Mouse (Mus musculus) embryonic facial prominence, embryonic 12.5 days (tissue): ENCODE data around the gene Dnajb4. TPM values are rescaled to one million over a fixed set of nuclear protein-coding genes. Genes with fewer than 3 reads are reported as not detected.
A peak's percentile ranks its signal among the peaks of the same experiment; 100 is the strongest.

Experiments used
- ATAC-seq: fragments of 200-750 bp; cut with Nextera tagmentation; 2 replicates; pipeline ENCODE4 v1.8.0; 2017; ENCODE audit not compliant: insufficient number of reproducible peaks, insufficient read depth, low FRiP score, low TSS enrichment
- H3K27ac ChIP-seq: fragments of 300-500 bp; sonication (generic); 2 replicates; pipeline ENCODE4 v1.5.1; 2016; ENCODE audit warnings: mild to moderate bottlenecking
- H3K27me3 ChIP-seq: fragments of 300-500 bp; sonication (generic); 2 replicates; pipeline ENCODE4 v1.6.1; 2016; ENCODE audit warnings: mild to moderate bottlenecking, moderate library complexity
- H3K36me3 ChIP-seq: fragments of 300-500 bp; sonication (generic); 2 replicates; pipeline ENCODE4 v1.6.1; 2016; ENCODE audit warnings: mild to moderate bottlenecking
- H3K4me1 ChIP-seq: fragments of 300-500 bp; sonication (generic); 2 replicates; pipeline ENCODE4 v1.6.1; 2016
- H3K4me2 ChIP-seq: fragments of 300-500 bp; sonication (generic); replicated peaks from 2 replicates; pipeline ENCODE4 v1.6.1; 2016; ENCODE audit warnings: mild to moderate bottlenecking, moderate library complexity
- H3K4me3 ChIP-seq: fragments of 300-500 bp; sonication (generic); 2 replicates; pipeline ENCODE4 v1.5.1; 2016; ENCODE audit warnings: mild to moderate bottlenecking
- H3K9ac ChIP-seq: fragments of 300-500 bp; sonication (generic); 2 replicates; pipeline ENCODE4 v1.6.1; 2016; ENCODE audit warnings: mild to moderate bottlenecking, moderate library complexity
- H3K9me3 ChIP-seq: fragments of 300-500 bp; sonication (generic); 2 replicates; pipeline ENCODE4 v1.6.1; 2016; ENCODE audit warnings: mild to moderate bottlenecking, moderate library complexity
- WGBS: fragments of 180-500 bp; shearing (Covaris S2); methylation state at CpG from one replicate; pipeline ENCODE4 v1.1.7; 2016; 5-methylcytosine and 5-hydroxymethylcytosine counted together
- polyA plus RNA-seq: library from polyadenylated mRNA; unstranded; fragments of >200 nt; fragmentation: Nextera tagmentation; extraction: Ambion mirVana; gene quantifications from 2 replicates; pipeline ENCODE4 v1.2.1, GENCODE M21; 2016

Dnajb4 gene
- polyA plus RNA-seq, 1 experiment from 2014 or later: 33.0 TPM

GRCm38 (mm10) chr3:152231333-152232100 lies 21.4 kb upstream of the Dnajb4 start:
- H3K27me3 ChIP-seq: no peaks in the 10 kb centered on the region
- no peaks in the 10 kb centered on the region for H3K9me3 ChIP-seq
- no peaks in the 10 kb centered on the region for H3K4me1 ChIP-seq
- 68% methylated on average over 6 of the region's 6 CpGs for WGBS
- no peak for ATAC-seq
- no peak overlapping the region for H3K4me3 ChIP-seq
- H3K36me3 ChIP-seq: peaks cover 59% of the 10 kb centered on the region
- no peak overlapping the region for H3K4me2 ChIP-seq
- H3K9ac ChIP-seq: no peak overlapping the region
- no peak overlapping the region for H3K27ac ChIP-seq

DNA sequence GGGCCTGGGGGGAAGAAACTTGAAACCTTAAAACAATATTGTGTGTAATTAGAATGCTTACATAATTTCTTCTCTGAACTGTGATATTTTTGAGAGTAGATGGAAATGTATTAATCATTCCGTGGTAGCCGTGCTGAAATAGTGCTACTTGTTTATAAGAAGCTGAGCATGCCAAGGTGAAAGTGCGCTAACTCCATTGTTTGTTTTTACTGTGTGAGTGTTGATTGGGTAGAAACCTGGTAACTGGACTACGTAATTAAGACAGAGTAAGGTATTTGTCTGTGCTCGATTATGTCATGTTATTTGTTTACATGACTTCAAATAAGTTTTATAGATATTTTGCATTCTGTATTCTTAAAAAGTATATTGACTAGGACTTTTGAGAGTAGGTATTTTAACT lies 19.2 kb upstream of the Dnajb4 start:
- peaks cover 73% of the 10 kb centered on the region for H3K36me3 ChIP-seq
- H3K27me3 ChIP-seq: no peaks in the 10 kb centered on the region
- H3K4me3 ChIP-seq: no peak overlapping the region
- no peaks in the 10 kb centered on the region for H3K9me3 ChIP-seq
- 88% methylated on average over 5 of the region's 5 CpGs for WGBS
- no peak overlapping the region for H3K9ac ChIP-seq
- ATAC-seq: no peak
- no peaks in the 10 kb centered on the region for H3K4me1 ChIP-seq
- no peak overlapping the region for H3K4me2 ChIP-seq
- H3K27ac ChIP-seq: no peak overlapping the region

GRCm38 (mm10) chr3:152228843-152229242 lies 18.7 kb upstream of the Dnajb4 start:
- WGBS: 93% methylated on average over 7 of the region's 7 CpGs
- H3K4me2 ChIP-seq: no peak overlapping the region
- no peak overlapping the region for H3K27ac ChIP-seq
- H3K36me3 ChIP-seq: peaks cover 75% of the 10 kb centered on the region
- H3K9me3 ChIP-seq: no peaks in the 10 kb centered on the region
- no peak overlapping the region for H3K9ac ChIP-seq
- no peaks in the 10 kb centered on the region for H3K27me3 ChIP-seq
- H3K4me1 ChIP-seq: no peaks in the 10 kb centered on the region
- no peak for ATAC-seq
- H3K4me3 ChIP-seq: no peak overlapping the region

DNA sequence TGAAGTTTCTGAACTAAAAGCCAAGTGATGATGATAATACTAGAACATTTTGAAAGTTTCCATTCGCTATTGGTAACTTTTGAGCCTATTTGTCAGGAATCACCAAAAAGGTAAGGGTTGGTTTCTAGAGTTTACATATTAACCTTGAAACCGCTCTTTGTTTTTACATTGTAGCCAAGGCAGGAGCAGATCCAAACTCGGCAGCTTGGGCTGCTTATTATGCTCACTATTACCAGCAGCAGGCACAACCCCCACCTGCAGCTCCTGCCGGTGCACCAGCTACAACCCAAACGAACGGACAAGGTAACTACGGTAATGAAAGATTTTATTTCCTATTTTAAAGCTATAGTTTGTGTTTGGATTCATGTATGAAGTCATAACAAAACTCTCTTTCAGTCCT lies 15.8 kb upstream of the Dnajb4 start:
- ATAC-seq: no peak
- Histone ChIP-seq H3K27ac (no peak overlapping the region), H3K36me3 (peaks cover 82% of the 10 kb centered on the region), H3K9me3 (no peaks in the 10 kb centered on the region), H3K9ac (no peak overlapping the region), H3K4me2 (no peak overlapping the region), H3K4me1 (no peaks in the 10 kb centered on the region), H3K4me3 (no peak overlapping the region), H3K27me3 (no peaks in the 10 kb centered on the region)
- 93% methylated on average over 7 of the region's 7 CpGs for WGBS

GRCm38 (mm10) chr3:152224918-152225317 lies 14.8 kb upstream of the Dnajb4 start:
- Histone ChIP-seq H3K4me1 (no peaks in the 10 kb centered on the region), H3K27ac (no peak overlapping the region), H3K36me3 (peaks cover 84% of the 10 kb centered on the region), H3K4me2 (no peak overlapping the region), H3K27me3 (no peaks in the 10 kb centered on the region), H3K9ac (no peak overlapping the region), H3K9me3 (no peaks in the 10 kb centered on the region), H3K4me3 (no peak overlapping the region)
- no peak for ATAC-seq

DNA sequence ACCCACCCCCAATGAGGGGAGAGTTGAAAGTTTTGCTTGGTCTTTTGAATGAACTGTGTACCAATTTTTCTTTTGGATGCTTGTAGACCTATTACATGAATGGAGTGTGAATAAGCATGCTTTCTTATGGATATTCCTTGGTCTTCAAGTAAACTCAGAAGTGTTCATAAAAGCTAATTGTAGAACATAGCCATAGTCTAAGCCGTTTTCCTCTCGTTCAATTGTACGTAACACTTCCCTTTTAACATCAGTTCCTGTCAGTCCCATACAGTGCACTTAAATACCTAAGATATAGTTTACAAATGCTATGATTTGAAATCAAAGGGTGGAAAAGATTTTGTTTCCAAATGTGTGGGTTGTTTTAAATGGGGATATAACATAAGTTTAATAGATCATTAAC lies 3.3 kb upstream of the Dnajb4 start:
- no peaks in the 10 kb centered on the region for H3K27me3 ChIP-seq
- no peak overlapping the region for H3K27ac ChIP-seq
- H3K36me3 ChIP-seq: peaks cover 27% of the 10 kb centered on the region; the same call in 1 of the 2 replicates
- peaks cover 19% of the 10 kb centered on the region for H3K4me1 ChIP-seq
- no peak overlapping the region for H3K9ac ChIP-seq
- H3K4me2 ChIP-seq: peak overlapping the region; percentile 96
- H3K9me3 ChIP-seq: no peaks in the 10 kb centered on the region
- 72% methylated on average over 3 of the region's 3 CpGs for WGBS
- no peak for ATAC-seq
- peak overlapping the region; percentile 99 for H3K4me3 ChIP-seq

DNA sequence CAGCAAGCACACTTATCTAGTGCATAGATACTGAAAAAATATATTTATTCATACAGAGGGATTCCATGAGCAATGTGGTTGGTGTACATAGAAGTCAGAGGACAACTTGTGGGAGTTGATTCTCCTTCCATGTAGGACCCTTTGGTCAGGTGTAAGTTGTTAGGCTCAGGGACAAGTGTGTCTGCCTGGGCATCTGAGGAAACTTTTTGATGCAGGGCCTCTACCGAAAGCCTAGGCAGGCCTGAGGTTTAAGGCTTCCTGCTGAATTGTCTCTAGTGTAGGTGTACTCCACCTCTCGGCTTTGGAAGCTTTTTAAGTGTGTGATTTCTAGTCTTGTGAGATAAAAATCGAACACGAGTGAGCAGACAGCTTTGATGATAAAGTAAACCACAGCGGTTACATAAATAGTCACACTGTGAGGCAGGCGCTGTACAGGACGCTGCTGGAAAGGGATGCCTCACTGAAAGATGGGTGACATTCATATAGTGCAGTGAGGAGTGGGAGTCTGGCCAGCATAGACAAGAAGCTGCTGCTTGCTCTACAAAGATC lies 1.7 kb upstream of the Dnajb4 start:
- no peak for ATAC-seq
- WGBS: 32% methylated on average over 7 of the region's 7 CpGs

DNA sequence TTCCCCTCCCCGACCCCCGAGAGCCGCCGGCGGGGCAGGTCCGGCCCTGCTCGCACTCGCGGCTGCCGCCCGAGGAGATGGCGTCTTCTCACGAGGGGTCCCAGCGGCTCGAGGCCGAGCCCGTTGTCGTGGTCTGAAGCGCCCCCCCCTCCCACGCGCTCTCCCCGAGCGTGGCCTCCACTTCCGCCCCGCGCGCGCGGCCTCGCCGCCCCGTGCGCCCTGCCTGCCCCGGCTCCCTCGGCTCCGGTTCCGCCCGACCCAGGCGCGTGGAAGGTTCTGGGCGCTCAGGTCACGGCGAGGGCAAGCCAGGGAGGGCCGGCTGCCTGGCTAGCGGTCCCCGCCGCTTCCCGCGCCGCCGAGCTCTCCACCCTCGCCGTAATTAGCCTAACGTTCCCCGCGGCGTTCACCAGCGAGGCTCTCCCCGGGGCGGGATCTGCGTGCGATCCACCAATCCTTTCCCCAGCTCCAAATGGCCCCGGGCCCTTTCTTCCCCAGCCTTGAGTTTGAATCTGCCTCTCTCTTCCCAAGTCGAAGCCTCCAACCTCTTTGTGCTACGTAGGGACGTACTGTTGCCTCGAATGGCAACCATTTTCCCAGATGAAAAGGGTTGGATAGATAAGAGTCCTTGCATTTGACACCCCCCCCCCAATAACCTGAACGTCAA lies 758 bp upstream of the Dnajb4 start:
- peaks cover 5% of the 10 kb centered on the region; the same call in 1 of the 2 replicates for H3K36me3 ChIP-seq
- WGBS: under 1% methylated on average over 58 of the region's 68 CpGs
- H3K27me3 ChIP-seq: no peaks in the 10 kb centered on the region

More for the DNA sequence above, 1.7 kb upstream of the Dnajb4 start:
- H3K27me3 ChIP-seq: no peaks in the 10 kb centered on the region
- H3K36me3 ChIP-seq: peaks cover 13% of the 10 kb centered on the region; the same call in 1 of the 2 replicates
- no peak overlapping the region for H3K27ac ChIP-seq
- H3K9ac ChIP-seq: peak overlapping the region; percentile 100
- H3K9me3 ChIP-seq: no peaks in the 10 kb centered on the region
- H3K4me2 ChIP-seq: peak overlapping the region; percentile 96
- H3K4me3 ChIP-seq: peak overlapping the region; percentile 99
- H3K4me1 ChIP-seq: peaks cover 19% of the 10 kb centered on the region

DNA sequence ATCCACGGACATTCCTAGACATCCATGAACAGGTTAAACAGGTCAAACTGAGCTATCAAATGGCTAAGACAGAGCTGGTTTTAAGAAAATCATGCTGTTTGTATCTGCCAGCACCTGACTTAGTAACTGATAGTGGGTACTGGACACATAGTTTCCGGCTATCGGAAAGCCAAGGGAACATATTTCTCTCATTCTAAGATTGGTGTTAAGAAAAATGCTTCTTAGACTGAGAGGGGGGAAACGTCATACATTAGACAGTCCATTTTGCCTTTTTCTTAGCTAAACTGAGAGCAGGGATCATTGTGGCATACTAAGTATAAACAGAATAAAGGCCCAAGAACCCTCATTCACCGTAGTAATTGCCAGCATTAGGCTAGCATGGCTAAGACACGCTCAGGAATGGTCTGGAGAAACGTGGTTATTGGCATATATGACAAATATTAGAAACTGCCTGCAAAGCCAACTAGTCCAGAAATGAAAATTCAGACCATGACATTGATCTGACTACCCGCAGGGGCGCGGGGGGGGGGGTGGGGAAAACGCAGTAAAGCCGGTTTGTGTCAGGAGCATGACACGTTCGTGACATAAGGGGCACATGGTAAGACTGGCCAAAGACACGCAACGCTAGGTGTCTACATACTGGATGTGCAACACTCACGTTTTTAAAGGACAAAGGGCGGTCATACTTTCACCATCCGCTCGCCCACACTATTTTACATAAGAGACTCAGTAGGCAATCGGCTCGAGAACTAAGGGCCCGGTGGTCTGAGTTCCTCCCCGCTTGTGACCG lies 730 bp downstream of the Dnajb4 start:
- 5% methylated on average over 25 of the region's 25 CpGs for WGBS
- Histone ChIP-seq H3K4me2 (peak overlapping the region; percentile 96), H3K27ac (peak overlapping the region; percentile 99), H3K4me1 (peaks cover 19% of the 10 kb centered on the region), H3K36me3 (no peaks in the 10 kb centered on the region), H3K4me3 (peak overlapping the region; percentile 99), H3K27me3 (no peaks in the 10 kb centered on the region), H3K9me3 (no peaks in the 10 kb centered on the region), H3K9ac (peak overlapping the region; percentile 100)
- peak; percentile 39; the same call in 1 of the 2 replicates for ATAC-seq

More for the DNA sequence above, 758 bp upstream of the Dnajb4 start:
- H3K4me3 ChIP-seq: peak overlapping the region; percentile 99
- ATAC-seq: peak; percentile 54
- peaks cover 19% of the 10 kb centered on the region for H3K4me1 ChIP-seq
- H3K9me3 ChIP-seq: no peaks in the 10 kb centered on the region
- H3K4me2 ChIP-seq: peak overlapping the region; percentile 96
- peak overlapping the region; percentile 99 for H3K27ac ChIP-seq
- H3K9ac ChIP-seq: peak overlapping the region; percentile 100

DNA sequence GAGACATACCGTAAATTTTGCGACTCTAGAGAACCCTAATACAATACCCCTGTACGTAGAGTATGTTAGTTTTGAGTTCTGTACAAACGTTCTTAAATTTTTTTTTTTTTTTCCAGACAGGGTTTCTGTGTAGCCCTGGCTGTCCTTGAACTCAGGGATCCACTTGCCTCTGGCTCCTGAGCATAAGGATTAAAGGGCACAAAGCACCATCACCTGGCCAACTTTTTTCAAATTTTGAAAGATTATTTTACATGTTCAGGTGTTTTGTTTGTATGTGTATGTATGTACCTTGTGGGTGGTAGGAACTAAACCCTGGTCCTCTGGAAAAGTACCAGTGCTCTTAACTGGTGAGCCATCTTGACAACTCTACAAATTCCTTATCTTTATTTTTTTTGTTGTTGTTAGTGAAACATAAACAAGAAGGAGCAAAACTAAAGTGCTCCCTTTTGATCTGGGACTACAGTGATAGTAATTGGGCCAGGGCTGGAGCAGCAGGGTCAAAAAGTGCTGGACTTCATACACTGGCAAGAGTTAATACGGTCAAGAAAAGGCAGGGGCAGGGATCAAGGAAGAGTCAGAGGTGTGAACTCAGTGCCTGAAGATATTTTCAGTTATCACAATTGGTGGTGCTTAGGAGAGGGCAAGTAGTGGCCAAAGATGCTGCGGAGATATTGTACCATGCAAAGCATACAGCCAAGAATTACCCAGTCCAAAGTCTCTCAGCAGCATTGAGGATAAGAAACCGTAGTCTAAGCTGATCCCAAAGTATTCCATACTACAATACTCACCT lies 1.8 kb downstream of the Dnajb4 start:
- Histone ChIP-seq H3K27ac (no peak overlapping the region), H3K9ac (no peak overlapping the region), H3K9me3 (no peaks in the 10 kb centered on the region), H3K36me3 (no peaks in the 10 kb centered on the region), H3K27me3 (no peaks in the 10 kb centered on the region), H3K4me2 (peak overlapping the region; percentile 96; the same call in 1 of the 2 replicates), H3K4me3 (no peak overlapping the region), H3K4me1 (peaks cover 17% of the 10 kb centered on the region)
- 88% methylated on average over 7 of the region's 7 CpGs for WGBS
- no peak for ATAC-seq

DNA sequence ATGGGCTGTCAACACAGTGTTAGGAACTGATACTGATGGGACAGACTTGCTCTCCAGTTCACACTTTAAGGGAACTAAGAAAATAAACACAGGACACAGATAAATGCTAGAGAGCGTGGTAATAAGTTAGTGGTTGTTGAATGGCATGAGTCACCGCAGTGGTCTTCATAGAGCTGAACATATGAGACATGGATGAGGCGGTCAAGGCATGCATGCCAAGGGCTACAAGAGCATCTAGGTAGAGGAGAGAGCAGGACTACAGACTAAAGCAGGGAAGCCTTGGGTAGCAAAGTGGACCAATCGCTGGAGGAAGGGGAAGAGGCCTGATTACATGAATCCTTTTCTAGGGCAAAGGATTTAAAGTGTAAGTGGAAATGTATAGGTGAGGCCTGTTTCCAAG lies 2.9 kb downstream of the Dnajb4 start:
- Histone ChIP-seq H3K4me1 (peaks cover 6% of the 10 kb centered on the region), H3K4me2 (no peak overlapping the region), H3K4me3 (no peak overlapping the region), H3K27me3 (no peaks in the 10 kb centered on the region), H3K36me3 (no peaks in the 10 kb centered on the region), H3K27ac (no peak overlapping the region), H3K9ac (no peak overlapping the region), H3K9me3 (no peaks in the 10 kb centered on the region)
- WGBS: 95% methylated on average over 4 of the region's 4 CpGs
- no peak for ATAC-seq
